Comparison of ENCODE assay signal across 8 mouse cellular contexts in genomic region chr8:111536031-111536977, GRCm38 (mm10). TPM values are rescaled to one million over a fixed set of nuclear protein-coding genes. Genes with fewer than 3 reads are reported as not detected.
DNase-seq lines count a peak whose midpoint lies in the region; ATAC-seq lines count a peak whose summit lies in the region.

Znrf1 (plus strand) TSS chr8:111536097.

- under 1% methylated on average over 44 of the region's 100 CpGs for WGBS in hindbrain, embryonic 13.5 days

- no peaks in the 10 kb centered on the region for H3K9me3 ChIP-seq in hindbrain, embryonic 13.5 days

- peak within 1 kb of the TSS; percentile 99 for H3K4me3 ChIP-seq in hindbrain, embryonic 13.5 days

- peaks cover 36% of the 10 kb centered on the region for H3K4me1 ChIP-seq in hindbrain, embryonic 13.5 days (replicated peaks)

- peak; percentile 90 for DNase-seq in R1 (ENCODE audit: low read depth, low spot score)
- peak; percentile 84 to 86 for DNase-seq in cerebellum, postnatal 14 days
- peak; percentile 41 to 55 for DNase-seq in frontal cortex, postnatal 25 days (ENCODE audit: low spot score in 2 of 2)
- peak; percentile 72 to 74 for DNase-seq in layer of hippocampus, postnatal 36 days
- DNase-seq in lung, postnatal 36 days = peak; percentile 80
- DNase-seq in retina, postnatal 7 days (ENCODE audit: low read depth, low spot score) = peak; percentile 71
- peak; percentile 75 for DNase-seq in urinary bladder, adult 2 months (ENCODE audit: low spot score)

- H3K27ac ChIP-seq in hindbrain, embryonic 13.5 days = peak within 1 kb of the TSS; percentile 98

- peak within 1 kb of the TSS; percentile 98 for H3K9ac ChIP-seq in hindbrain, embryonic 13.5 days

- H3K4me2 ChIP-seq in hindbrain, embryonic 13.5 days = peak within 1 kb of the TSS; percentile 99

- no peaks in the 10 kb centered on the region for H3K27me3 ChIP-seq in hindbrain, embryonic 13.5 days

- peak; percentile 93 for ATAC-seq in hindbrain, embryonic 13.5 days (ENCODE audit: low FRiP score)

- no peaks in the 10 kb centered on the region for H3K36me3 ChIP-seq in hindbrain, embryonic 13.5 days

RNA-seq across cellular contexts. Expression of gene Znrf1, which starts in this region (rescaled TPM):
- polyA plus RNA-seq in hindbrain, embryonic 13.5 days (2015; fragmentation: Nextera tagmentation; extraction: Ambion mirVana) = 77.3 and 80.0 TPM in 2 replicates
- total RNA-seq in layer of hippocampus, postnatal 36 days (2021) = 100 to 1,000 TPM; 110 to 118 TPM
- polyA plus RNA-seq in urinary bladder, adult 2 months (2012; rRNA removed) = 74.4 and 89.9 TPM in 2 replicates

Comparison
In these comparisons a context has a peak if more than half of its experiments do, and no peak if none do; other contexts are left out.
1. Peak in every context shown above with its lines: DNase-seq, ATAC-seq, H3K4me3 ChIP-seq and H3K27ac ChIP-seq.